Mouse (Mus musculus) liver, embryonic 14.5 days (tissue): ENCODE measurements around the gene Gnai3.

Source experiments
- CTCF ChIP-seq: IDR thresholded peaks from 2 replicates; pipeline ENCODE4 v1.5.1; 2016; ENCODE audit warnings: antibody characterized with exemption, low read depth, control low read depth
- EP300 ChIP-seq: IDR thresholded peaks from 2 replicates; pipeline ENCODE4 v1.6.1; 2016; ENCODE audit warnings: antibody characterized with exemption, low read depth

GRCm38 (mm10) chr3:108189897-108190296 lies 44.0 kb upstream of the Gnai3 start:
- TF ChIP-seq CTCF (no peak), EP300 (no peak)
